Mouse (Mus musculus) neural tube, embryonic 12.5 days (tissue): ENCODE measurements around the gene Dnajc21. TPM values are rescaled to one million over a fixed set of nuclear protein-coding genes. Genes with fewer than 3 reads are reported as not detected.
"Not testable (repeated sequence)": the region's sequence is repeated elsewhere in the genome, so short reads cannot be mapped to it uniquely, and the experiment has no call there.

Experiments
- ATAC-seq: fragments of 200-750 bp; cut with Nextera tagmentation; 2 replicates; pipeline ENCODE4 v1.8.0; 2017; ENCODE audit warnings: low read depth, mild to moderate bottlenecking, moderate TSS enrichment, moderate library complexity; ENCODE audit not compliant: low FRiP score
- H3K27ac ChIP-seq: fragments of 300-500 bp; sonication (generic); 2 replicates; pipeline ENCODE4 v1.5.1; 2016
- H3K27me3 ChIP-seq: fragments of 300-500 bp; sonication (generic); replicated peaks from 2 replicates; pipeline ENCODE4 v1.6.1; 2016; ENCODE audit warnings: mild to moderate bottlenecking
- H3K36me3 ChIP-seq: fragments of 300-500 bp; sonication (generic); 2 replicates; pipeline ENCODE4 v1.6.1; 2016; ENCODE audit warnings: mild to moderate bottlenecking
- H3K4me1 ChIP-seq: fragments of 300-500 bp; sonication (generic); 2 replicates; pipeline ENCODE4 v1.6.1; 2016
- H3K4me2 ChIP-seq: fragments of 300-500 bp; sonication (generic); replicated peaks from 2 replicates; pipeline ENCODE4 v1.6.1; 2016; ENCODE audit warnings: mild to moderate bottlenecking
- H3K4me3 ChIP-seq: fragments of 300-500 bp; sonication (generic); 2 replicates; pipeline ENCODE4 v1.5.1; 2016
- H3K9ac ChIP-seq: fragments of 300-500 bp; sonication (generic); 2 replicates; pipeline ENCODE4 v1.6.1; 2016; ENCODE audit warnings: mild to moderate bottlenecking
- H3K9me3 ChIP-seq: fragments of 300-500 bp; sonication (generic); 2 replicates; pipeline ENCODE4 v1.6.1; 2016; ENCODE audit warnings: mild to moderate bottlenecking
- WGBS: fragments of 180-500 bp; shearing (Covaris S2); methylation state at CpG from one replicate; pipeline ENCODE4 v1.1.7; 2016; 5-methylcytosine and 5-hydroxymethylcytosine counted together
- polyA plus RNA-seq: library from polyadenylated mRNA; unstranded; fragments of >200 nt; fragmentation: Nextera tagmentation; extraction: Ambion mirVana; gene quantifications from 2 replicates; pipeline ENCODE4 v1.2.1, GENCODE M21; 2016

The Dnajc21 gene
- 14.1 and 15.7 TPM in 2 replicates for polyA plus RNA-seq

- peak within 1 kb of the TSS; percentile 89 for H3K4me2 ChIP-seq
- peak within 1 kb of the TSS; percentile 59; the same call in 1 of the 2 replicates for H3K27ac ChIP-seq
- H3K9me3 ChIP-seq, result no peaks in the 10 kb centered on the region
- peaks cover 6% of the 10 kb centered on the region; the same call in 1 of the 2 replicates for H3K4me1 ChIP-seq
- H3K36me3 ChIP-seq, result peaks cover 3% of the 10 kb centered on the region
- ATAC-seq, result peak; percentile 97
- H3K4me3 ChIP-seq, result peak within 1 kb of the TSS; percentile 88
- under 1% methylated on average over 79 of the region's 87 CpGs for WGBS
- no peaks in the 10 kb centered on the region for H3K27me3 ChIP-seq
- peak within 1 kb of the TSS; percentile 86 for H3K9ac ChIP-seq
Measured at GRCm38 (mm10) chr15:10470151-10470831, at the start of gene Dnajc21. Gene Dnajc21 (minus strand): TSS chr15:10470516.

GRCm38 (mm10) chr15:10515166-10515565 is 44.9 kb upstream of the Dnajc21 start:
- 85% methylated on average over 7 of the region's 7 CpGs for WGBS
- no peak overlapping the region for H3K4me3 ChIP-seq
- H3K9ac ChIP-seq, result no peak overlapping the region
- H3K36me3 ChIP-seq, result no peaks in the 10 kb centered on the region
- no peaks in the 10 kb centered on the region for H3K27me3 ChIP-seq
- H3K4me1 ChIP-seq, result no peaks in the 10 kb centered on the region
- no peak overlapping the region for H3K27ac ChIP-seq
- ATAC-seq, result no peak
- H3K4me2 ChIP-seq, result no peak overlapping the region
- no peaks in the 10 kb centered on the region for H3K9me3 ChIP-seq

- Histone ChIP-seq H3K36me3 (no peaks in the 10 kb centered on the region), H3K4me2 (no peak overlapping the region), H3K4me1 (no peaks in the 10 kb centered on the region), H3K27me3 (no peaks in the 10 kb centered on the region), H3K9me3 (no peaks in the 10 kb centered on the region), H3K27ac (no peak overlapping the region), H3K4me3 (no peak overlapping the region), H3K9ac (no peak overlapping the region)
- ATAC-seq, result no peak
- WGBS, result 65% methylated on average over 11 of the region's 11 CpGs
Measured at GRCm38 (mm10) chr15:10506099-10506498, 35.8 kb upstream of the Dnajc21 start.

- Histone ChIP-seq H3K36me3 (peaks cover 3% of the 10 kb centered on the region; the same call in 1 of the 2 replicates), H3K4me3 (no peak overlapping the region), H3K9ac (no peak overlapping the region), H3K27me3 (no peaks in the 10 kb centered on the region), H3K27ac (no peak overlapping the region), H3K9me3 (no peaks in the 10 kb centered on the region), H3K4me2 (no peak overlapping the region), H3K4me1 (no peaks in the 10 kb centered on the region)
- 59% methylated on average over 11 of the region's 11 CpGs for WGBS
- peak; percentile 88 for ATAC-seq
Measured at GRCm38 (mm10) chr15:10500838-10501719, 30.8 kb upstream of the Dnajc21 start.

GRCm38 (mm10) chr15:10500035-10500434 is 29.7 kb upstream of the Dnajc21 start:
- WGBS, result 87% methylated on average over 5 of the region's 5 CpGs
- Histone ChIP-seq H3K27me3 (no peaks in the 10 kb centered on the region), H3K4me1 (no peaks in the 10 kb centered on the region), H3K4me2 (no peak overlapping the region), H3K27ac (no peak overlapping the region), H3K4me3 (no peak overlapping the region), H3K36me3 (peaks cover 6% of the 10 kb centered on the region; the same call in 1 of the 2 replicates), H3K9me3 (no peaks in the 10 kb centered on the region), H3K9ac (no peak overlapping the region)
- ATAC-seq, result no peak

- Histone ChIP-seq H3K4me1 (no peaks in the 10 kb centered on the region), H3K9me3 (no peaks in the 10 kb centered on the region), H3K4me3 (no peak overlapping the region), H3K4me2 (no peak overlapping the region), H3K27me3 (no peaks in the 10 kb centered on the region), H3K27ac (no peak overlapping the region), H3K9ac (no peak overlapping the region), H3K36me3 (peaks cover 6% of the 10 kb centered on the region; the same call in 1 of the 2 replicates)
- 80% methylated on average over 5 of the region's 5 CpGs for WGBS
- ATAC-seq, result no peak
Measured at GRCm38 (mm10) chr15:10499593-10499992, 29.3 kb upstream of the Dnajc21 start.

- WGBS, result 95% methylated on average over 1 of the region's 1 CpGs
Measured at GRCm38 (mm10) chr15:10496696-10497095, 26.4 kb upstream of the Dnajc21 start.

GRCm38 (mm10) chr15:10495944-10496343 is 25.6 kb upstream of the Dnajc21 start:
- no peak overlapping the region for H3K4me2 ChIP-seq
- no peaks in the 10 kb centered on the region for H3K27me3 ChIP-seq
- no peaks in the 10 kb centered on the region for H3K9me3 ChIP-seq
- H3K36me3 ChIP-seq, result peaks cover 22% of the 10 kb centered on the region; the same call in 1 of the 2 replicates
- H3K27ac ChIP-seq, result no peak overlapping the region
- no peak for ATAC-seq
- no peak overlapping the region for H3K9ac ChIP-seq
- WGBS, result 95% methylated on average over 11 of the region's 11 CpGs
- no peak overlapping the region for H3K4me3 ChIP-seq
- H3K4me1 ChIP-seq, result no peaks in the 10 kb centered on the region

More at GRCm38 (mm10) chr15:10496696-10497095, 26.4 kb upstream of the Dnajc21 start:
- H3K27me3 ChIP-seq, H3K4me3 ChIP-seq, H3K4me1 ChIP-seq, H3K27ac ChIP-seq, H3K4me2 ChIP-seq, ATAC-seq, H3K9me3 ChIP-seq, H3K9ac ChIP-seq: not testable (repeated sequence)
- H3K36me3 ChIP-seq, result peaks cover 22% of the 10 kb centered on the region; the same call in 1 of the 2 replicates

GRCm38 (mm10) chr15:10490101-10490500 is 19.8 kb upstream of the Dnajc21 start:
- H3K4me1 ChIP-seq, result peaks cover 10% of the 10 kb centered on the region
- H3K27ac ChIP-seq, result no peak overlapping the region
- no peak overlapping the region for H3K9ac ChIP-seq
- H3K4me2 ChIP-seq, result no peak overlapping the region
- no peaks in the 10 kb centered on the region for H3K27me3 ChIP-seq
- 89% methylated on average over 5 of the region's 5 CpGs for WGBS
- H3K36me3 ChIP-seq, result peaks cover 32% of the 10 kb centered on the region; the same call in 1 of the 2 replicates
- no peak overlapping the region for H3K4me3 ChIP-seq
- ATAC-seq, result no peak
- H3K9me3 ChIP-seq, result no peaks in the 10 kb centered on the region

GRCm38 (mm10) chr15:10487246-10487645 is 16.9 kb upstream of the Dnajc21 start:
- Histone ChIP-seq H3K27me3 (no peaks in the 10 kb centered on the region), H3K36me3 (peaks cover 29% of the 10 kb centered on the region; the same call in 1 of the 2 replicates), H3K9ac (peak overlapping the region; percentile 21; the same call in 1 of the 2 replicates), H3K4me1 (peaks cover 19% of the 10 kb centered on the region), H3K27ac (no peak overlapping the region), H3K4me3 (peak overlapping the region; percentile 13; the same call in 1 of the 2 replicates), H3K9me3 (no peaks in the 10 kb centered on the region), H3K4me2 (peak overlapping the region; percentile 79)
- WGBS, result 69% methylated on average over 2 of the region's 2 CpGs
- ATAC-seq, result no peak

- no peaks in the 10 kb centered on the region for H3K9me3 ChIP-seq
- no peak overlapping the region for H3K27ac ChIP-seq
- H3K4me3 ChIP-seq, result peak overlapping the region; percentile 79
- peaks cover 19% of the 10 kb centered on the region for H3K4me1 ChIP-seq
- ATAC-seq, result peak; percentile 70
- H3K4me2 ChIP-seq, result peak overlapping the region; percentile 79
- peak overlapping the region; percentile 79 for H3K9ac ChIP-seq
- WGBS, result under 1% methylated on average over 18 of the region's 18 CpGs
- peaks cover 30% of the 10 kb centered on the region for H3K36me3 ChIP-seq
- no peaks in the 10 kb centered on the region for H3K27me3 ChIP-seq
Measured at GRCm38 (mm10) chr15:10486365-10486839, 16.1 kb upstream of the Dnajc21 start.
